Mouse (Mus musculus): ENCODE measurements around the gene Gm8297. TPM values are rescaled to one million over a fixed set of nuclear protein-coding genes. Genes with fewer than 3 reads are reported as not detected.
"Not testable (repeated sequence)": the region's sequence is repeated elsewhere in the genome, so short reads cannot be mapped to it uniquely, and the experiment has no call there.

Gene Gm8297
- not detected in 2 replicates for polyA plus RNA-seq (2015; fragmentation: Nextera tagmentation; extraction: Ambion mirVana)

DNA sequence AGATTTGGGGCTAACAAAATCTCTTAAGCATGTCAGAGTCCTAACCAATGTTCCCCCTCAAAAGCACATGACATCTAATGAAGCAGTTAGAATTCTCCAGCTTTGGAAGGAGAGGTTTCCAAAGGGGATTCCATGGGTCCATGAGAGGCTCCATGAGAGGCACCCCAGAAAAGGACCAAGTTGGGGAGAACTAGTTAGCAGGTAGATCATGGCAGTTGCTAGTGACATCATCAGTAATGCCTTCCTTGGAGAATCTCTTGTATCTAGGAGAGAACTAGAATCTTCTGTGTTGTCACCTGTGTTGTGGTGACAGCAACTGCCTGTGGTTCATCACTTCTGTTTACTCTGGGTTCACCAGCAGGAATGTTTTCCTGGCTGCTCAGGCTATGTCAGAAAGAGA, at the start of gene Gm8297:
Gene Gm8297, plus strand, starts transcription at position 301 of the 400 bp plus-strand sequence.
- not testable (repeated sequence) for H3K4me3 ChIP-seq (replicated peaks); DNase-seq; H3K9ac ChIP-seq; H3K27ac ChIP-seq; H3K4me2 ChIP-seq; H3K36me3 ChIP-seq; H3K27me3 ChIP-seq; ATAC-seq (ENCODE audit: low read depth); H3K4me1 ChIP-seq (replicated peaks); H3K9me3 ChIP-seq (replicated peaks)

DNA sequence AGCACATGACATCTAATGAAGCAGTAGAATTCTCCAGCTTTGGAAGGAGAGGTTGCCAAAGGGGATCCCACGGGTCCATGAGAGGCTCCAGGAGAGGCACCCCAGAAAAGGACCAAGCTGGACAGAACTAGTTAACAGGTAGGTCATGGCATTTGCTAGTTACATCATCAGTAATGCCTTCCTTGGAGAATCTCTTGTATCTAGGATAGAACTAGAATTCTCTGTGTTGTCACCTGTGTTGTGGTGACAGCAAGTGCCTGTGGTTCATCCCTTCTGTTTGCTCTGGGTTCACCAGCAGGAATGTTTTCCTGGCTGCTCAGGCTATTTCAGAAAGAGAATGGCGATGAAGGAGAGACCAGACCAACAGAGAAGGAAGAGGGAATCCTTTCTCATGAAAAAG, 31.9 kb downstream of the Gm8297 start, which contains the start of gene Gm3298:
Gene Gm3298, plus strand, starts transcription at position 301 of the 400 bp plus-strand sequence.
- not testable (repeated sequence) for DNase-seq; H3K27me3 ChIP-seq; ATAC-seq (ENCODE audit: low read depth); H3K36me3 ChIP-seq; H3K4me1 ChIP-seq (replicated peaks); H3K4me3 ChIP-seq (replicated peaks); H3K9me3 ChIP-seq (replicated peaks); H3K27ac ChIP-seq; H3K9ac ChIP-seq; H3K4me2 ChIP-seq
- WGBS (ENCODE audit: insufficient replicate concordance): 54% methylated on average over 1 of the region's 2 CpGs

Other genes with a start within 250 kb of the Gm8297 start
- not detected in 2 replicates for gene Gm9602, start 207.6 kb upstream of the Gm8297 start, polyA plus RNA-seq (2015; fragmentation: Nextera tagmentation; extraction: Ambion mirVana)
- not detected in 2 replicates for gene Gm3269, start 145.8 kb upstream of the Gm8297 start, polyA plus RNA-seq (2015; fragmentation: Nextera tagmentation; extraction: Ambion mirVana)
- not detected in 2 replicates for gene Gm3264, start 128.4 kb upstream of the Gm8297 start, polyA plus RNA-seq (2015; fragmentation: Nextera tagmentation; extraction: Ambion mirVana)
- gene Gm3278, start 91.5 kb upstream of the Gm8297 start, polyA plus RNA-seq (2015; fragmentation: Nextera tagmentation; extraction: Ambion mirVana): not detected in 2 replicates
- not detected in 2 replicates for gene Gm3298, start 32.0 kb downstream of the Gm8297 start, polyA plus RNA-seq (2015; fragmentation: Nextera tagmentation; extraction: Ambion mirVana)
- not detected in 2 replicates for gene 4930555G01Rik, start 66.7 kb downstream of the Gm8297 start, polyA plus RNA-seq (2015; fragmentation: Nextera tagmentation; extraction: Ambion mirVana)
- not detected in 2 replicates for gene Gm8281, start 87.1 kb downstream of the Gm8297 start, polyA plus RNA-seq (2015; fragmentation: Nextera tagmentation; extraction: Ambion mirVana)
- gene Gm8279, start 147.6 kb downstream of the Gm8297 start, polyA plus RNA-seq (2015; fragmentation: Nextera tagmentation; extraction: Ambion mirVana): not detected in 2 replicates
- not detected in 2 replicates for gene Gm3317, start 180.6 kb downstream of the Gm8297 start, polyA plus RNA-seq (2015; fragmentation: Nextera tagmentation; extraction: Ambion mirVana)
- not detected in 2 replicates for gene Gm8271, start 201.9 kb downstream of the Gm8297 start, polyA plus RNA-seq (2015; fragmentation: Nextera tagmentation; extraction: Ambion mirVana)